Mouse (Mus musculus): ENCODE data around the gene Tnfaip2. TPM values are rescaled to one million over a fixed set of nuclear protein-coding genes. Genes with fewer than 3 reads are reported as not detected.

Gene Tnfaip2
- polyA plus RNA-seq, 1 experiment from 2014 or later, result 5.0 TPM

DNA sequence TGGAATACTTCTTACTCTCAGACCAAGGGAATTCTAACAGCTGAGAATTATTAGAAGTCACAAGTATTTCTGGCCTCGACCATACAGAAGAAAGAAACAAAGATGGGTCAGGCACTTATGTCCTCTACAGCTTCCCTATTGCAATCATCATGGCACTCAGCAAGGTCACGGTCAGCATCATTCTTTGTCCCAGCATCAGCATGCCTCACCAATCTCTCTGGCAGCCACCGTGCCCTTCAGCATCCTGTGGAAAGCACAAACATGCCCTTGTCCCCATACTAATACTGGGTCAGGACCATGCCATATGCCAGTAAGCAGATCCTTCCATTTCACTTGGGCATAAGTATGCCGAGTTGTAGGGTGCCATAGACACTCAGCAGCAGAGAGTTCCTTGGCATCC lies 52.7 kb downstream of the Tnfaip2 start:
- Histone ChIP-seq H3K4me1 (replicated peaks; ENCODE audit: control insufficient read depth, insufficient read depth, low read length) (no peaks in the 10 kb centered on the region), H3K36me3 (ENCODE audit: control insufficient read depth, insufficient read depth, low read length) (no peaks in the 10 kb centered on the region), H3K9me3 (ENCODE audit: control insufficient read depth, low read length) (no peaks in the 10 kb centered on the region), H3K27ac (ENCODE audit: low read depth) (no peak overlapping the region), H3K27me3 (replicated peaks; ENCODE audit: control insufficient read depth, insufficient read depth, low read length) (no peaks in the 10 kb centered on the region), H3K9ac (ENCODE audit: low read length) (no peak overlapping the region), H3K4me3 (ENCODE audit: low read depth, low read length) (no peak overlapping the region), H3K4me2 (ENCODE audit: low read length) (no peak overlapping the region)
- DNase-seq (ENCODE audit: low spot score) (no peak), ATAC-seq (replicated peaks; ENCODE audit: low FRiP score, low TSS enrichment, low read depth) (no peak)
- 69% methylated on average over 4 of the region's 4 CpGs for WGBS

DNA sequence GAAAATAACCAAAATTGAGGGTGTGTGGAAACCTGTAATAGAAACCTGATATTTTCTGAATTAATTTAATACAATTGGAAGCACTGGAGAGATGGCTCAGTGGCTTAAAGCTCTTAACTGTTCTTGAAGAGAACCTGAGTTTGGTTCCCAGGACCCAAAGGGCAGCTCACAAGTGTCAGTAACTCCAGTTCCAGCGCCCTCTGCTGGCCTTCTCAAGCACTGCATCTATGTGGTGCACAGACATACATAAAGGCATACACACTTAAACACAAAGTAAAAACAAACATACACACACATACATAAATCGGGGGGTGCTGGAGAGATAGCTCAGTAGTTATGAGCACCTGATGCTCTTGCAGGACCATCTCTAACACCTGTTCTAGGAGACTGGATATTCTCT lies 54.8 kb downstream of the Tnfaip2 start:
- Histone ChIP-seq H3K4me1 (replicated peaks; ENCODE audit: control insufficient read depth, insufficient read depth, low read length) (no peaks in the 10 kb centered on the region), H3K27ac (ENCODE audit: low read depth) (no peak overlapping the region), H3K9me3 (ENCODE audit: control insufficient read depth, low read length) (no peaks in the 10 kb centered on the region), H3K4me3 (ENCODE audit: low read depth, low read length) (no peak overlapping the region), H3K36me3 (ENCODE audit: control insufficient read depth, insufficient read depth, low read length) (no peaks in the 10 kb centered on the region), H3K4me2 (ENCODE audit: low read length) (no peak overlapping the region), H3K9ac (ENCODE audit: low read length) (no peak overlapping the region), H3K27me3 (replicated peaks; ENCODE audit: control insufficient read depth, insufficient read depth, low read length) (no peaks in the 10 kb centered on the region)
- no peak for ATAC-seq (replicated peaks; ENCODE audit: low FRiP score, low TSS enrichment, low read depth)
- 48% methylated on average over 2 of the region's 2 CpGs for WGBS
- no peak for DNase-seq (ENCODE audit: low spot score)

DNA sequence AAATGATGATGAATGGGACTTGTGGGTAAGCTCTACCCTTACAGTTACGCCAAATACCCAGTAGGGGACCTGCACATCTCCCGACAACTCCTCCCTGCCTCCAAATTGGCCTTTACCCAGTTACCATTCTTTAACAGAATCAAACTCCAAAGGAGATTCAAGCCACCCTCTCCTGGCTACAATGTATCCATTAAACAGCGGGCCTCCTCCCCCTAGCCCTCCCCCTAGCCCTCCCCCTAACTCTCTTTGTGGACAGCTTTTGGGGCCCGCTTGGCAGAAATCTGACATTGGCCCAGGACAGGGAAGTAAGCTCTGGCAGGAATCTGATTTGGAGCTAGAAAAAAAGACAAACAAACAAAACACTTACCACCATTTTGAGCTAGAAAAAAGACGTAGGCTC lies 57.3 kb downstream of the Tnfaip2 start:
- Histone ChIP-seq H3K4me3 (ENCODE audit: low read depth, low read length) (no peak overlapping the region), H3K9ac (ENCODE audit: low read length) (no peak overlapping the region), H3K9me3 (ENCODE audit: control insufficient read depth, low read length) (no peaks in the 10 kb centered on the region), H3K27me3 (replicated peaks; ENCODE audit: control insufficient read depth, insufficient read depth, low read length) (no peaks in the 10 kb centered on the region), H3K4me1 (replicated peaks; ENCODE audit: control insufficient read depth, insufficient read depth, low read length) (no peaks in the 10 kb centered on the region), H3K4me2 (ENCODE audit: low read length) (no peak overlapping the region), H3K36me3 (ENCODE audit: control insufficient read depth, insufficient read depth, low read length) (no peaks in the 10 kb centered on the region), H3K27ac (ENCODE audit: low read depth) (no peak overlapping the region)
- no peak for ATAC-seq (replicated peaks; ENCODE audit: low FRiP score, low TSS enrichment, low read depth)
- DNase-seq (ENCODE audit: low spot score), result no peak
- WGBS, result 72% methylated on average over 5 of the region's 5 CpGs

DNA sequence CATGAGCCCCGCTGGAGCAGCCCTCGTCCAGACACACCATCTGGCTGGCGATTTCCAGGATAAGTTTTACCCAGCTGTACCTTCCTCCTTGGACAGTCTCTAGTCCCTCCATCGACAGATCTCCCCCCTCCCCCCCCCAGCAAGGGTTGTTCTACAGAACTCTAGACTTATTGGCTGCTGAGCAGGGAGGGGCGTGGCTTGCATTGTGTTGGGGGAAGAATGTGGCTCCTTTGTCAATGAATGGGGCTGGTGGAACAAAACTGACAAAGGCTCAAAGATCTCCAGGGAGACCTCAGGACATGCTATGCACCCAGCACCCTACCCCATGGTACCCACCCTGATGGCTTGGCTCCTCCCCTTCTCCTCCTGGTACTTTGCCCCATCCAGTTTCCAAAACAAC lies 58.5 kb downstream of the Tnfaip2 start:
- no peaks in the 10 kb centered on the region for H3K27me3 ChIP-seq (replicated peaks; ENCODE audit: control insufficient read depth, insufficient read depth, low read length)
- H3K27ac ChIP-seq (ENCODE audit: low read depth), result no peak overlapping the region
- no peaks in the 10 kb centered on the region for H3K9me3 ChIP-seq (ENCODE audit: control insufficient read depth, low read length)
- H3K36me3 ChIP-seq (ENCODE audit: control insufficient read depth, insufficient read depth, low read length), result no peaks in the 10 kb centered on the region
- H3K4me2 ChIP-seq (ENCODE audit: low read length), result no peak overlapping the region
- H3K9ac ChIP-seq (ENCODE audit: low read length), result no peak overlapping the region
- ATAC-seq (replicated peaks; ENCODE audit: low FRiP score, low TSS enrichment, low read depth), result no peak
- no peak for DNase-seq (ENCODE audit: low spot score)
- H3K4me1 ChIP-seq (replicated peaks; ENCODE audit: control insufficient read depth, insufficient read depth, low read length), result no peaks in the 10 kb centered on the region
- no peak overlapping the region for H3K4me3 ChIP-seq (ENCODE audit: low read depth, low read length)
- 32% methylated on average over 5 of the region's 5 CpGs for WGBS

GRCm38 (mm10) chr12:111503063-111503567 lies 60.8 kb downstream of the Tnfaip2 start:
- Histone ChIP-seq H3K9me3 (ENCODE audit: control insufficient read depth, low read length) (no peaks in the 10 kb centered on the region), H3K4me1 (replicated peaks; ENCODE audit: control insufficient read depth, insufficient read depth, low read length) (no peaks in the 10 kb centered on the region), H3K9ac (ENCODE audit: low read length) (no peak overlapping the region), H3K27ac (ENCODE audit: low read depth) (no peak overlapping the region), H3K4me2 (ENCODE audit: low read length) (no peak overlapping the region), H3K27me3 (replicated peaks; ENCODE audit: control insufficient read depth, insufficient read depth, low read length) (no peaks in the 10 kb centered on the region), H3K4me3 (ENCODE audit: low read depth, low read length) (no peak overlapping the region), H3K36me3 (ENCODE audit: control insufficient read depth, insufficient read depth, low read length) (no peaks in the 10 kb centered on the region)
- DNase-seq (ENCODE audit: low spot score), result no peak
- WGBS, result 71% methylated on average over 12 of the region's 12 CpGs
- ATAC-seq (replicated peaks; ENCODE audit: low FRiP score, low TSS enrichment, low read depth), result no peak

DNA sequence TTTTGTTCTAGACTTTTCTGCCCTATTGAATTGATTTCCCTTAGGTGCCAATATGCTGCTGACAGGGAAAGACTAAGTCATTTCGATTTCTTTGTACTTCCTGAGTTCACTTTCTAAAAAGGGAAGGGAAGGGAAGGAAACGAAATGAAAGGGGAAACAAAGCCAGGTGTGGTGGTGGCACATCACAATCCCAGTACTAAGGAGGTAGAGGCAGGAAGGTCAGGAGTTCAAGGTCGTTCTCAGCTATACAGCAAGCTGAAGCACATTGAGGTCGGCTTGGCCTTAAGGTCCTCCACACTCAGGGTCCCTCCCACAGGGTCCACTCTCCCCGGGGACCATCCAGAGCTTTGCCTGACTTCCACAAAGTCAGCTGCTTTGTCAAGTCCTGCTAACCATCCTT lies 61.3 kb downstream of the Tnfaip2 start:
- no peak overlapping the region for H3K9ac ChIP-seq (ENCODE audit: low read length)
- H3K9me3 ChIP-seq (ENCODE audit: control insufficient read depth, low read length), result no peaks in the 10 kb centered on the region
- H3K4me3 ChIP-seq (ENCODE audit: low read depth, low read length), result no peak overlapping the region
- H3K27ac ChIP-seq (ENCODE audit: low read depth), result no peak overlapping the region
- DNase-seq (ENCODE audit: low spot score), result no peak
- no peaks in the 10 kb centered on the region for H3K27me3 ChIP-seq (replicated peaks; ENCODE audit: control insufficient read depth, insufficient read depth, low read length)
- ATAC-seq (replicated peaks; ENCODE audit: low FRiP score, low TSS enrichment, low read depth), result no peak
- no peaks in the 10 kb centered on the region for H3K36me3 ChIP-seq (ENCODE audit: control insufficient read depth, insufficient read depth, low read length)
- H3K4me1 ChIP-seq (replicated peaks; ENCODE audit: control insufficient read depth, insufficient read depth, low read length), result no peaks in the 10 kb centered on the region
- WGBS, result 68% methylated on average over 5 of the region's 5 CpGs
- no peak overlapping the region for H3K4me2 ChIP-seq (ENCODE audit: low read length)

Other genes with a start within 250 kb of the Tnfaip2 start
- gene Amn, start 171.4 kb upstream of the Tnfaip2 start, polyA plus RNA-seq (2014; fragmentation: Nextera tagmentation; extraction: Ambion mirVana), result 17.2 and 23.7 TPM in 2 replicates
- gene Cdc42bpb, start 64.8 kb upstream of the Tnfaip2 start, polyA plus RNA-seq (2014; fragmentation: Nextera tagmentation; extraction: Ambion mirVana), result 48.2 and 49.0 TPM in 2 replicates
- gene Lbhd2, start 35.7 kb upstream of the Tnfaip2 start, polyA plus RNA-seq (2014; fragmentation: Nextera tagmentation; extraction: Ambion mirVana), result 1.3 and 2.9 TPM in 2 replicates
- 8.5 and 10.2 TPM in 2 replicates for gene Exoc3l4, start 25.5 kb upstream of the Tnfaip2 start, polyA plus RNA-seq (2014; fragmentation: Nextera tagmentation; extraction: Ambion mirVana)
- 27.5 and 33.8 TPM in 2 replicates for gene Gm266, start 43.4 kb downstream of the Tnfaip2 start, polyA plus RNA-seq (2014; fragmentation: Nextera tagmentation; extraction: Ambion mirVana)
- 505 and 521 TPM in 2 replicates for gene Eif5, start 95.5 kb downstream of the Tnfaip2 start, polyA plus RNA-seq (2014; fragmentation: Nextera tagmentation; extraction: Ambion mirVana)
- gene Mark3, start 132.1 kb downstream of the Tnfaip2 start, polyA plus RNA-seq (2014; fragmentation: Nextera tagmentation; extraction: Ambion mirVana), result 49.4 and 49.6 TPM in 2 replicates
- 787 and 806 TPM in 2 replicates for gene Ckb, start 229.9 kb downstream of the Tnfaip2 start, polyA plus RNA-seq (2014; fragmentation: Nextera tagmentation; extraction: Ambion mirVana)
- 9.9 and 13.1 TPM in 2 replicates for gene Trmt61a, start 235.6 kb downstream of the Tnfaip2 start, polyA plus RNA-seq (2014; fragmentation: Nextera tagmentation; extraction: Ambion mirVana)